Comparison of ENCODE assay signal across 7 mouse cellular contexts in genomic region chr1:155229464-155230411, GRCm38 (mm10). TPM values are rescaled to one million over a fixed set of nuclear protein-coding genes. Genes with fewer than 3 reads are reported as not detected.
DNase-seq lines count a peak whose midpoint lies in the region; ATAC-seq and TF ChIP-seq lines count a peak whose summit lies in the region.

No protein-coding gene starts in this region.

- H3K27me3 ChIP-seq in embryonic facial prominence, embryonic 15.5 days: no peaks in the 10 kb centered on the region
- H3K27me3 ChIP-seq in heart, postnatal 0 days (ENCODE audit: control insufficient read depth, insufficient read depth, low read length): no peaks in the 10 kb centered on the region
- no peaks in the 10 kb centered on the region for H3K27me3 ChIP-seq in midbrain, embryonic 10.5 days (ENCODE audit: low read depth, poor library complexity, severe bottlenecking)

- ATAC-seq in embryonic facial prominence, embryonic 15.5 days (ENCODE audit: insufficient number of reproducible peaks, low FRiP score, low TSS enrichment, low read depth): peak; percentile 24
- no peak for ATAC-seq in heart, postnatal 0 days (ENCODE audit: insufficient read depth, low read depth)
- ATAC-seq in inflammation-experienced regulatory T-cells, adult 6 months: no peak

- peak overlapping the region; percentile 76 for H3K27ac ChIP-seq in embryonic facial prominence, embryonic 15.5 days (replicated peaks)
- peak overlapping the region; percentile 47 for H3K27ac ChIP-seq in heart, postnatal 0 days (ENCODE audit: low read depth)
- H3K27ac ChIP-seq in midbrain, embryonic 10.5 days (replicated peaks): peak overlapping the region; percentile 83

- H3K9ac ChIP-seq in embryonic facial prominence, embryonic 15.5 days: no peak overlapping the region
- H3K9ac ChIP-seq in heart, postnatal 0 days (replicated peaks; ENCODE audit: low read depth, low read length): no peak overlapping the region

- 21% methylated on average over 14 of the region's 14 CpGs for WGBS in embryonic facial prominence, embryonic 15.5 days
- WGBS in heart, postnatal 0 days: 25% methylated on average over 14 of the region's 14 CpGs
- 25% methylated on average over 14 of the region's 14 CpGs for WGBS in midbrain, embryonic 10.5 days

- H3K9me3 ChIP-seq in embryonic facial prominence, embryonic 15.5 days (replicated peaks): no peaks in the 10 kb centered on the region
- no peaks in the 10 kb centered on the region for H3K9me3 ChIP-seq in heart, postnatal 0 days (replicated peaks; ENCODE audit: control insufficient read depth, low read length)
- H3K9me3 ChIP-seq in midbrain, embryonic 10.5 days (replicated peaks): no peaks in the 10 kb centered on the region

- no peak for TF ChIP-seq EP300 in heart, postnatal 0 days (IDR thresholded peaks at IDR 0.05; ENCODE audit: low read depth)

- H3K4me1 ChIP-seq in embryonic facial prominence, embryonic 15.5 days: peaks cover 63% of the 10 kb centered on the region
- peaks cover 40% of the 10 kb centered on the region for H3K4me1 ChIP-seq in heart, postnatal 0 days (ENCODE audit: control insufficient read depth, insufficient read depth)
- peaks cover 84% of the 10 kb centered on the region for H3K4me1 ChIP-seq in midbrain, embryonic 10.5 days

- 0 out of 2 replicates have a peak overlapping the region, but pooled peaks have one; percentile 6 for H3K4me2 ChIP-seq in embryonic facial prominence, embryonic 15.5 days (replicated peaks)
- H3K4me2 ChIP-seq in heart, postnatal 0 days (ENCODE audit: low read depth, low read length): no peak overlapping the region

- DNase-seq in right cerebral cortex, postnatal 10 days (ENCODE audit: low spot score in 2 of 2): peak; percentile 59 to 72
- DNase-seq in right cerebral cortex, postnatal 25 days: no peak
- DNase-seq in heart, postnatal 0 days (ENCODE audit: low spot score): no peak
- peak; percentile 66 for DNase-seq in midbrain, embryonic 10.5 days (ENCODE audit: low spot score)
- no peak for DNase-seq in layer of hippocampus, postnatal 25 days (ENCODE audit: extremely low spot score in 1 of 2, low spot score in 1 of 2)

- peaks cover 13% of the 10 kb centered on the region; the same call in 1 of the 2 replicates for H3K36me3 ChIP-seq in embryonic facial prominence, embryonic 15.5 days
- peaks cover 32% of the 10 kb centered on the region for H3K36me3 ChIP-seq in heart, postnatal 0 days (replicated peaks; ENCODE audit: control insufficient read depth, insufficient read depth, low read length)
- peaks cover 17% of the 10 kb centered on the region for H3K36me3 ChIP-seq in midbrain, embryonic 10.5 days

- no peak overlapping the region for H3K4me3 ChIP-seq in embryonic facial prominence, embryonic 15.5 days (replicated peaks)
- H3K4me3 ChIP-seq in heart, postnatal 0 days (ENCODE audit: low read depth, low read length): no peak overlapping the region
- peak overlapping the region; percentile 18; the same call in 1 of the 2 replicates for H3K4me3 ChIP-seq in midbrain, embryonic 10.5 days

- no peak for TF ChIP-seq CTCF in heart, postnatal 0 days (IDR thresholded peaks at IDR 0.05; ENCODE audit: low read depth)

RNA-seq across cellular contexts. Expression of gene BC034090, which starts 14.5 kb away (rescaled TPM):
- polyA plus RNA-seq in embryonic facial prominence, embryonic 15.5 days (2015; fragmentation: Nextera tagmentation; extraction: Ambion mirVana): 6.3 and 6.5 TPM in 2 replicates
- total RNA-seq in heart, postnatal 0 days (2014; rRNA removed; ENCODE audit: low replicate concordance): 45.1 and 82.1 TPM in 2 replicates
- 9.5 and 9.7 TPM in 2 replicates for polyA plus RNA-seq in heart, postnatal 0 days (2015; fragmentation: Nextera tagmentation; extraction: Ambion mirVana)
- 5.2 and 7.4 TPM in 2 replicates for polyA plus RNA-seq in midbrain, embryonic 10.5 days (2016; fragmentation: Nextera tagmentation; extraction: Ambion mirVana)
- total RNA-seq in layer of hippocampus, postnatal 25 days (2021): 10 to 100 TPM in 1 of 2 experiments, 1 to 10 TPM in 1; 8.1 to 11.6 TPM
- under 1 TPM in 2 of 3 experiments, not detected in 1; 0.50 to 0.96 TPM for polyA plus RNA-seq in inflammation-experienced regulatory T-cells, adult 6 months (2017; shearing (Covaris generic))

Comparison
In these comparisons a context has a peak if more than half of its experiments do, and no peak if none do; other contexts are left out.
1. DNase-seq: peak in right cerebral cortex, postnatal 10 days (2 of 2) and midbrain, embryonic 10.5 days (single experiment); none in right cerebral cortex, postnatal 25 days (single experiment), heart, postnatal 0 days (single experiment) and layer of hippocampus, postnatal 25 days (0 of 2).
2. Peak in every context shown above with its lines, with median percentiles within 50 percentile points of each other: H3K27ac ChIP-seq.